Mouse (Mus musculus) spleen, adult 2 months (tissue): ENCODE measurements around the gene Ss18l1.

ENCODE experiments used
- CTCF ChIP-seq: fragments of 200-500 bp; IDR thresholded peaks from 2 replicates; pipeline ENCODE4 v1.5.1; 2011; ENCODE audit warnings: mild to moderate bottlenecking, inconsistent platforms; ENCODE audit not compliant: insufficient read depth, insufficient read length, insufficient replicate concordance; ENCODE audit errors: extremely low read depth
- POLR2A ChIP-seq: fragments of 200-500 bp; IDR thresholded peaks from 2 replicates; pipeline ENCODE4 v1.6.1; 2011; ENCODE audit warnings: low read depth, low read length, inconsistent platforms

DNA sequence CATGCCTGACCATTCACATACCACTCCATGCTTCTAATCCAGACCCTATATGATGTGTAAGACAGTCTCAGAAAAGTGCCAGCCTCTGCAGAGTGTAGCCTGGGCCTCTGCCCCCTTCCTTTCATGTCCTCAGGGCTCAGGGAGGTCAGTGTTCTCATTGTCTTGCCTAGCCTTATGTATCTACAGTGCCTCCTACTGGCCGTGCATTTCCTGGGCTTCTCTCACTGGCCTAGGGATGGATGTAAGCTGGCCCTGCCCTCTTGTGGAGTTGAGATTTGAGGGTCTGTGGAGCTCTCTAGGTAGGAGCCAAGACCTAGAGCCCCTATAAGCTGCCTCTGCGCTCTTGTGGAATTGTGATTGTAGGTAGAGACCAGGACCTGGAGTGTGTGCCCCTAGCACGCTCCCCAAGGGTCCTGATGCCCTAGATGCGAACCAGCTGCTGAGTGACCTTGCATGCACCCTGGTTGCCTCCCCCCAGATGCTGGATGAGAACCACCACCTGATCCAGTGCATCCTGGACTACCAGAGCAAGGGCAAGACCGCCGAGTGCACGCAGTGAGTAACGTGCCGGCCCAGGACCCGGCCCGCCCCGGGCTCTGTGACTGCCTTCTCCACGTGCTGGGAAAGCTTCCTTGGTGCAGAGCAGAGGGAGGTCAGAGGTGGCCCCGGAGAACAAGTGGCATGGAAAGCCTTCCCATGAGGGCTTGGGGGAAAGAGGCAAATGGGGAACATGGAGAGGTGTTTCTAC is 9.9 kb downstream of the Ss18l1 start:
- peak; percentile 18; the same call in 1 of the 2 replicates for TF ChIP-seq CTCF
- no peak for TF ChIP-seq POLR2A
